Mouse (Mus musculus) urinary bladder, postnatal 14 days (tissue): Measurements from ENCODE around the gene Faim2.

Experiments
- DNase-seq: peaks from one replicate; pipeline ENCODE4 v3.0.0; 2021; ENCODE audit warnings: low spot score

Gene Faim2

DNA sequence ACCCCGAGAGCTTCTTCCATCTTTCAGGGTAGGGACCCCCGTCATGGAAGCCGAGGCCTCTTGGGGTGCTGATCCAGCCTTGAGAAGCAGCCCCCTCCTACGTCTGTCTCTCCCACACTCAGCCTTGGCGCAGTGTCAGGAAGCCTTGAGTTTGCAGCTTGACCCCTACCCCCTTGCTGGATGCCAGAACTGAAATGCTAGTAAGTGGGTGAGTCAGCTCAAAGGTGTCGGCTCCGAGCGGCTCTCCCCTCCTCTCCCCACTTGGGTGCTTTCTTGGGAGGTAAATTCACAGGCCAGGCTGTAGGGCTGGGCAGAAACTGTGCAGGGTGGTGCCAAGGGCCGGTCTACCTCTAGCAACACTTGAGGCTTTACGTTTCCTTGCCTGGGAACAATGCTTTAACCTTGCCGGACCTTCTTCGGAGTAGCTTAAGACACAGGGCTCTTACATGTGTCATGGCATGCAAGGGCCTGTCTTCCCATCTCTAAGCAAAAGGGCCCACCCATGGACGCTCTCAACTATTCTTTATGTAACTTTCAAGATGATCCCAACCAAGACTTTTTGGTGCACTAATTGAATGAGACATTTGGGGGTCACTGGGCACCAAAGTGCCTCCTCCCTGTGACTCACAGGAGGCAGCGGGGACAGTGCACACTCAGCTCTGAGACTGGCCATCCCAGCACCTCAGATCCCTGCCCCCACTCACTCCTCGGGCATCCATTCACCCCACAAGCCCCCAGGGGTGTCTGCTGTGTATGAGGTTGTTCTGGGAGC is 22.5 kb downstream of the Faim2 start:
- DNase-seq = no peak

GRCm38 (mm10) chr15:99503256-99503655 is 24.7 kb downstream of the Faim2 start:
- DNase-seq = no peak

DNA sequence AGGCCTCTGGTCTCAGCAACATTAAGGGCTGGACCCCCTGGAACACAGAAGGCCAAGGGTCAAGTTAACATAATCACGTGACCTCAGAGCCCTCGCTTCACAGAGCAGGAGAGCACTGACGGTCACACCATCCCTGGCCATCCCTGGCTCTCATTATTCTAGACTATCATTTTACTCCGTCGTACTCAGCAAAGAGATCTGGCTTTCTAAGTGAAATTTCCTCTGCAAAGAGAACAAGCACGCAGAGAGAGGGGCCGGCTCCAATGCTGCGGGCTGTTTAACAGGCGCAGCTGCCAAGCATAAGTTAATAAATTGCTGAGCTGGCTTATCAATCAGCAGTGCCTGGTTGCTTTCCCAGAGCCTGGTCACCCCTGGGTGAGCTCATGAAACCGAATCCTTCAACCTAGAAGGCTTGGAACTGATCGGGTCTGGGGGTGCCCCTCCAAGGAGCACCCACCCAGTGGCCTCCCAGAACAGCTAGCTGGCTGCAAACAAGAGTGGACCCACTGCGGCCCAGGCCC is 25.6 kb downstream of the Faim2 start:
- peak; percentile 21 for DNase-seq

DNA sequence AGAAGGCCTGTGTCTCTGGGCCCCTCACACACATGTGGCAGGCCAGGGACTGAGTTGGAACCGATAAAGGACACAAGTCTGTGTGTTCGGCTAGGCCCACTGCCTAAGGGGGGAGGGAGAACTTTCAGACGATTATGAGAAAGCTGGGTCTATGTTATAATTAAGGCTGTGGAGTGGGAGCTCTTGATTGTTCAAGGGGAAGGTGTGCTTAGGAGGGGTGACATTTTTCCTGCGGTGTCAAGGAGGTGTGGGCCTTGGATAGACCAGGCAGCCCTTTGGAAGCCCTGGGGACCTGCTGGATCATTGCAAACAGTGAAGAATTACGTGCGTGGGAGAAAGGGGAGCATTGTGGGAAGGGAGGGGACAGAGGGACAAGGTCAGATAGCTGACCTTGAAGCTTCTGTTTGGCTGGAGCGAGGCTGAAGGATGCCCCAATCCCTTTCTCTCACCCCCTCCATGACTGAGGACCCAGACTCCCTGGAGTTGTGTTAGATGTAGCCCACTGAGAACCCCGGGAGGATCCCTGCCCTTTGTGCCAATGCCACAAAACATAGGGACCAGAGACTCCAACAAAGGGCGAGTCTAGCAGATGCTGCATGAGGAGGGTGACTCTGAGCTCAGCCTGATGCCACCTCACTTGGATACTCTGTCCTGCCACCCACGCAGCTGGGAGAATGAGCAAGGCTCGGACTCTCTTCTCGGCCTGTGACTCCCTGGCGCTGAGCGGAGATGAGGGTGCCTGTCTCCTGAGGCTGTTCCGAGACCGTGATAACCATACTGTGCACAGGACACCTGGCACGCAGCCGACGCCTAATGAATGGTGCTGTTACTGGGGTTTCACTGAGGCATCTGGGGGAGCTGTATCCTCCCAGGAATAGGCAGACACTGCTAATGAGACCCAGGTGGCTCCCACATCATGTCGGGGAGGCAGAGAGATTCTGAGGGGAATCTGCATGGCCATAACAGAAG is 26.4 kb downstream of the Faim2 start:
- no peak for DNase-seq

DNA sequence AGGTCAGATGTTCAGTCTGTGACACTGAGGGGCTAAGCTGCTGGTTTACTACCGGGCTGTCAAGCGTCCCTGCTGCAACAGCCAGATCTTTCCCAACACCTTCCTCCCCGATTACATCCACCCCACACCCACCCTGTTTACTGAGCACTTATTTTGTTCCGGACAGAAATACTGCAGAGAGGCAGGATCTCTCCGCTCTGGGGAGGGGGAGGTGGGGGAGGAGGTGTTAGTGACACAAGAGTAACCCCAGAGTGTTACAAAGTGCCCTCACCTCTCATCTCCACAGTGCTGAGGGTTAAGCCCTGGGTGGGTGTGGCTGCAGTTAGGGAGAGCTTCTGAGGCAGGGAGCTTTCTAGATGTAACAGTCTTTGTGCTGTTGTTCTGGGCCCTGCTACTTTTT is 27.6 kb downstream of the Faim2 start:
- no peak for DNase-seq

DNA sequence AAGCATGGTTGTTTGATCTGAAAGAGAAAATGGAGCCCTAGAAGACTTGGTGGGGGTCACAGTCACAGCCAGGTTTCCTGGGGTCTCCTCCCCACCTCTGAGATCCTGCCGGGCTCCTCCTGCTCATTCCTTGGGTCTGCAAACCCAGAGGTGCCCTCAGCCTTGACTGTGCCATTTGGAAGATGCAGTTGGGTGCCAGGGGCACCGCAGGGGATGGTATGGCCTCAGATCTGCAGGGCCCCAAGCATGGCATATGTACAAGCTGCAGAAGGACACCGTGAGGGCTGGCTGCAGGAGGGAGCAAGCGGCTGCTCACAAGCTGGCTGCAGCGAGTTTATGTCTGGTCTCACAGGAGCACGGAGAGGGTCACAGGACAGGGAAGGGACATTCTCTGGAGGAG is 28.2 kb downstream of the Faim2 start:
- DNase-seq = no peak

DNA sequence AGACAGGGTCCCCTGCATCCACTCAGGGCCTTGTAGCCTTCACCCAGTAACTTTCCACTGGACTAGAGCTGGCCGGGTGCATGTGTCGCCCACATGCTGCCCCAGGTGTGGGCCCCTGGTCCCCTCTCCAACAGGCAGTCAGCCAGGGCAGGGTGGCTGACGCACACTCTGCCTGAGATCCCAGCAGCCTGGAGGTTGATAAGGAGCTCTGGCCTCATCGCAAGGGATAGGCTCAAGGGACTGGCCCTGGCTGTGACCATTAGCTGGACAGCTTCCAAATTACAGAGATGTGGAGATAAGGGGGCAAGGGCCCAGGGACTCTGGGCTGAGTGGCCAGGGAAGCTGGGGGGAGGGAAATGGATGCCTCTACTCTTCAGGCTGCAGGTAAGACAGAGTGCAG is 29.2 kb downstream of the Faim2 start:
- DNase-seq = peak; percentile 65

DNA sequence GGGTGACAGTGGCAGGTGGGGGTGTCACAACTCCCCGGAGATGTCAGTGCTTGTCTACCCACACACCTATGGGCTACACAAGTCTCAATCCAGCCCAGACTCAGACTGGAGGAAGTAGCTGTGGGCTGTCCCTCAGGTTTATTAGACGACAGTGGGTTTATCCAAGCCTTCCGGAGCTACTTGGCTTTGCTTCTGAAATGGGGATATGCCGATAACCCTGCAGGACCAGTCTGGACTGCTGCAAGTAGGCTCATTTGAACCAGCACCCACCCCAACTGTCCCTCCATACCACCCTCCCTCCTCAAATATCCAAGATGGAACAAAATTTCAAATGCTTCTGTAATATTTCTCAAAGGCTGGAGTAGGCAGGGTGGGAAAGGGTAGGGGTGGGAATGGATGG is 29.6 kb downstream of the Faim2 start:
- DNase-seq = no peak

GRCm38 (mm10) chr15:99497527-99498242 is 30.3 kb downstream of the Faim2 start:
- DNase-seq = peak; percentile 49

DNA sequence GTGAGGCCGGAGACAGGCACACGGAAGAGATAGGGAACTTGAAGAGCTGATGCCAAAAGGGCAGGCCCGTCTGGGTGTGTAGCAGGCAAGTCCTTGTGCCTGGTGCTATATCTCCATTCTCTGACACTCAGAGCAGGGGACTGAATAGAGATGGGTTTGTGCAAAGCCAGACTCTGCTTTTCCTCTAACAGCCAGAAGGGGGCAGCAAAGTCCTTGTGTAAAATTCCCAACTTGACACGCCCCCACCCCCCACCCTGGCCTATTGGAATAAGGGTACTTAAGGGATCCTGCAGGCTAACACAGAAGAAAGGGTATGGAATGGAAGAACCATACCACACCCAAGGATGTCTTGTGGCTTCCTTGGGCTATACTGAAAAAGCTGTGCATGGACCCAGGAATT is 30.9 kb downstream of the Faim2 start:
- DNase-seq = peak; percentile 33

DNA sequence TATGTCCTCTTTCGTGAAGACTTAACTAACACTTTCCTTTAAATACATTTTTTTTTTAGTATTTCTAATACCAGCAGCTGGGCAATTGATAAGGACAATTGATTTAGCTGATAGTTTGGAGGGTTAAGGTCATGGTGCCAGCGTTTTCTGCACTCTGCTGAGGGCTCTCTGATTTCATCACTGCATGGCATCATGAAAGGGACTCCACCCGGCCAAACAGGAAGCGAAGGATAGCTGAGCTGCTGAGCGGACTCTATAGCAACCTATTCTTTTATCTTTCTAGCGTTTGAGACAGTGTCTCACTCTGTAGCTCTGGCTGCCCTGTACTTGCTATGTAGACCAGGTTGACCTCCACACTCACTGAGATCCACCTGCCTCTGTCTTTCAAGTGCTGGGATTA is 43.2 kb downstream of the Faim2 start:
- no peak for DNase-seq

- DNase-seq = no peak
These were observed 52.2 kb downstream of the Faim2 start for GRCm38 (mm10) chr15:99475814-99476213.

DNA sequence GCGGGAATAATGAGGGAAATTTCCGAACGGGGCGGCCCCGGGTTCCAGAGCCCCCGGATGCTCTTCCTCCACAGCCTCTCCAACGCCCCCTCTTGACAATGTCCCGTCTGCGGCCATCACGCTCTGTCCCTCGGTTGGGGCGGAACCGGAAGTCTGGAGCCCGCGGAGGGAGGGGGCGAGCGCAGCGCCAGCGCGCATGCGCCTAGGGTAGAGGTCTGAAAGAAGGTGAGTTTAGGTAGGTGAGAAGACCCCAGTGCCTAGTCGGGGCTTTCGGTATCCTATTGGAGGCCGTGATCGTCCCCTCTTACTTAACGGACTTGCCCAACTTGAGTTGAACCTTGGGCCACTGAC is 53.4 kb downstream of the Faim2 start, which contains the start of gene Bcdin3d:
Bcdin3d (minus strand) TSS at position 155 of the 351 bp plus-strand sequence.
- peak; percentile 87 for DNase-seq

- peak; percentile 68 for DNase-seq
These were observed 54.0 kb downstream of the Faim2 start for GRCm38 (mm10) chr15:99473801-99474575.

DNA sequence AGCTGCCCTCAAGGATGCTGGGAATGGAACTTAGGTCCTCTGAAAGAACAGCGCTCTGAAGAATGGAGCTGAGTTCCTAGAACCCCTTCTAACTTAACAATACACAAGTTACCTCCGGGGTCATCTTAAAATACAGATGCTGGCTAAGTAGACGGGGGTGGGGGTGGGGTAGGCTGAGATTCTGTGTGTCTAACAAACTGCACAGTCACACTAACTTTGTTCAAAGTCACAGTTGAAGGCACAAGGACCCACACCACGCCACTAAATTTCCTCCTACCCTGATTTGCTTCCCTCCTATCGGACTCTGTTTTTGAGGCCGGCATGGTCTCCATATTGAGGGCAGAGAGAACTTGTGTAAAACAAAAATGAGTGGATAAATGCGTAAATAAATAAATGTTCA is 55.0 kb downstream of the Faim2 start:
- DNase-seq = no peak

DNA sequence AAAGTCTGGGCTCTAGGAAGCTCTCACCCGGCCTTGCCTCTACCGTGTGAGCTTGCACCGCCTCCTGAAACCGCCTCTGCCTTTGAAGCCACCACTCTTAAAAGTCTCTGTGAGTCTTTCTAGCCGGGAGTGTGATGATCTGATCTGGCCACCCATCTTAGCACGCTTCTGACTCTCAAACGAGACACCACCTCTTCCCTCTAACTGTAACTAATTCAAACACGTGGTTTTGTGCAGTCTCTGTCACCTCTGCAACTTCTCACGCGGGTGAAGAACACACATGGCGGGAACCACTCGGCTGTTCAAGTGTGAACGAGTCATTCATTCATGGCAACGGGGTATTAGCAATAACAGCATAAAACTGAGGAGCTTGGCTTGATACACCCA is 56.3 kb downstream of the Faim2 start:
- no peak for DNase-seq

DNA sequence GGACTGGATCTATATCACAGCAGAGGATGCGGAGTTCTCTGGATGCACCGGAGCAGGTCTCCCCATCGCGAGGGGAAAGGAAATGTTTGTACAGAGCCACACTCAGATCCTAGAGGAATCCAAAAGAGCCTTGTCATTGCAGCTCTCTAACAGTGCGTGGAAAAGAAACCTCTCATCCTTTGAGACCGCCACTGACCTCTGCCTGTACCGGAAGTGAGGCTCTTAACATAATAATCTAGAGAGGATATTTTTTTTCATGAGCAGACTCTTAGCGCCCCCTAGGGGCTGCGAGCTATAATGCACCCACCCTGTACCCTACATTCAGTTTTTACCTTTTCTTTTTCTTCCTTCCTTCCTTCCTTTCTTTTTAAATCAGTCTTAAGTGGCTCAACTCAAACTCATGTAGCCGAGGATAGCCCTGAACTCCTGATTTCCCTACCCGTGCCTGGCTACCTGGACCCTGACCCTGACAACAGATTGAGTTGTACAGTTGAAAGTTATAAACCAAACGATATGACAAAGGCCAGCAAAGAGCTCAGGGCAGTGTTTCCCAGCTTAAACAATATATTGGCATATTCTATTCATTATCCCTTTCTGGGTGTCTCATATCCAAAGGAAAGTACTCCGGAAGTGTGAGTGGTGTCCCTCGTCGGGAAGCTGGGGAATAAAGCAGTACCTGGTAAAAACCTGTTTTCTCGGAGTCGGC is 56.8 kb downstream of the Faim2 start:
- peak; percentile 37 for DNase-seq

DNA sequence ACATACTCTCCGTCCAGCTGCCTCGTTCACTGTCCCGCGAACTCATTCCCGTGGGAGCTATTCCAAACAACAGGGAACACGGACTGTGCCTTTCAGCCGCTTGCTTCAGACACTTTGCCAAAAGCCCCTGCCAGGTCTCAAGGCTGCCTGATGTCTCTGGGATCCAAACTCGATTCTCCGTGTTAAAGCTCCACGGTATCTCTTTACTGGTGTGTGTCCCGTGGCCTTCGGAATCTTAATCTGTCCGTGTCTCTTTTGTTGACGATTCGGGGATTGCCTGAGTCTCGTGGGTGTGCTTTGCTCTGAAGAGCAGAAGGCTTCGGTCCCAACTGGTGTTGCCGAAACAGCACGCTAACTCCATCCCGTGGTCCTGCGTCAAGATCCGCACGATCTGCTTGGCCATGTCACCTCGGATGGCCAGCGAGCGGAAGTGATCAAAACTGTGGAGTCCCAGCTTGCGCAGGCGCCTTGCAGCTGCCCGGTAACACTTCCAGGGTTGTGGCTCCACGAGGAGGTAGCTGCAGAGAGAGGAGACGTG is 57.7 kb downstream of the Faim2 start:
- DNase-seq = no peak

GRCm38 (mm10) chr15:99469736-99470135 is 58.2 kb downstream of the Faim2 start:
- DNase-seq = no peak

GRCm38 (mm10) chr15:99469067-99469466 is 58.9 kb downstream of the Faim2 start:
- DNase-seq = peak; percentile 82

GRCm38 (mm10) chr15:99463194-99463593 is 64.8 kb downstream of the Faim2 start:
- peak; percentile 66 for DNase-seq
